Mouse (Mus musculus): ENCODE results near the gene Map1a.
A peak's percentile ranks its signal among the peaks of the same experiment; 100 is the strongest.

The Map1a gene

GRCm38 (mm10) chr2:121308997-121309416, 19.6 kb downstream of the Map1a start:
- peak; percentile 42 for ATAC-seq (ENCODE audit: low TSS enrichment)

- no peak for ATAC-seq (ENCODE audit: low TSS enrichment)
Observed at GRCm38 (mm10) chr2:121316278-121316677, 26.9 kb downstream of the Map1a start.

- no peak for ATAC-seq (ENCODE audit: low TSS enrichment)
Observed at GRCm38 (mm10) chr2:121323041-121323440, 33.6 kb downstream of the Map1a start.

- no peak for ATAC-seq (ENCODE audit: low TSS enrichment)
Observed at GRCm38 (mm10) chr2:121323693-121324470, 34.5 kb downstream of the Map1a start.

GRCm38 (mm10) chr2:121329492-121329891, 40.1 kb downstream of the Map1a start:
- ATAC-seq (ENCODE audit: low TSS enrichment): no peak

GRCm38 (mm10) chr2:121339057-121339456, 49.7 kb downstream of the Map1a start:
- no peak for ATAC-seq (ENCODE audit: low TSS enrichment)

- no peak for ATAC-seq (ENCODE audit: low TSS enrichment)
Observed at GRCm38 (mm10) chr2:121353156-121353555, 63.8 kb downstream of the Map1a start.

- no peak for ATAC-seq (ENCODE audit: low TSS enrichment)
Observed at GRCm38 (mm10) chr2:121354378-121354777, 65.0 kb downstream of the Map1a start.

- ATAC-seq (ENCODE audit: low TSS enrichment): peak; percentile 76
Observed at GRCm38 (mm10) chr2:121354820-121355592, 65.6 kb downstream of the Map1a start, which contains the start of gene Ppip5k1. Gene Ppip5k1, minus strand, starts transcription at chr2:121355396.

- no peak for ATAC-seq (ENCODE audit: low TSS enrichment)
Observed at GRCm38 (mm10) chr2:121357494-121357893, 68.1 kb downstream of the Map1a start, which contains the start of gene Ckmt1. Gene Ckmt1, plus strand, starts transcription at chr2:121357714.

- ATAC-seq (ENCODE audit: low TSS enrichment): no peak
Observed at GRCm38 (mm10) chr2:121357961-121358360, 68.6 kb downstream of the Map1a start.

- ATAC-seq (ENCODE audit: low TSS enrichment): peak; percentile 70
Observed at GRCm38 (mm10) chr2:121358381-121358780, 69.0 kb downstream of the Map1a start.

- ATAC-seq (ENCODE audit: low TSS enrichment): no peak
Observed at GRCm38 (mm10) chr2:121359461-121359860, 70.1 kb downstream of the Map1a start.
